Mouse (Mus musculus): ENCODE results near the gene Ankrd44.

Ankrd44 gene

DNA sequence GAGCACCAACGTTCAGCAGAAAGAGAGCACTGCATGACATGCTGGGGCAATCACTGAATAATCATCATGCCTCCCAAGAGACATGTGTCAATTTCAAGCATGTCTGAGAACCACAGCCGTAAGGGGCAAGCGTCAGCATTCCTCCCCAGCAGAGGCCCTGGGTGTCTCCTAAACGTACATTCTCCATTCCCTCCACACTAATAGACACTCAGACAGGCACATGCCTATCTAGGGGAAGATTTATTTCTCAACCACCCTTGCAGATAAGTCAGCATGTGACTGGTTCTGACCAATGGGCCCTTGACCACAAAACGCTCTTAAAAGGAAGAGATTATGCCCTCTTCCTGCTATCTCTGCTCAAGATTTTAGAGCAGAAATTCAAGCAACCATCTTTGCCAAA lies 37.7 kb downstream of the Ankrd44 start:
- DNase-seq (ENCODE audit: extremely low spot score) = no peak

GRCm38 (mm10) chr1:54887873-54888272 lies 38.3 kb downstream of the Ankrd44 start:
- DNase-seq (ENCODE audit: extremely low spot score) = no peak

- no peak for DNase-seq (ENCODE audit: extremely low spot score)
Measured at GRCm38 (mm10) chr1:54882856-54883467, 43.2 kb downstream of the Ankrd44 start.

DNA sequence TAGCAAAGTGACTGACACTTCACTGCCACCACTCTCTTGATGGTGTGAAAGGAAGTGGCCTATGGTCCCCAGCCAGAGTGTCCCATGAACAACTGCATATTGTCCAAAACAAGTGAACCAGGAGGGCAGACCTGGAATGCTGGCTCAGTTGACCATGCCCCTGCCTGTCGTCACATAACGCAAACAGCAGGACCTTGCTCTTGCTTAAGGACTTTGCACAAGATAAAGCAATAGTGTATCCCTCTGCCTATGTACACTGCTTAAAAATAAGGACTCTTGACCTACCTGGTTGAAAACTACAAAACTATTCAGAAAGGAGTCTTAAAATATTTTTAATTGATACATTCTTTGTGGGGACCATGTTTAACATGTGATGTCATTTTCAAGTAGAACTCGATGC lies 44.7 kb downstream of the Ankrd44 start:
- no peak for DNase-seq (ENCODE audit: extremely low spot score)

- DNase-seq (ENCODE audit: extremely low spot score) = no peak
Measured at GRCm38 (mm10) chr1:54877423-54878073, 48.6 kb downstream of the Ankrd44 start.

DNA sequence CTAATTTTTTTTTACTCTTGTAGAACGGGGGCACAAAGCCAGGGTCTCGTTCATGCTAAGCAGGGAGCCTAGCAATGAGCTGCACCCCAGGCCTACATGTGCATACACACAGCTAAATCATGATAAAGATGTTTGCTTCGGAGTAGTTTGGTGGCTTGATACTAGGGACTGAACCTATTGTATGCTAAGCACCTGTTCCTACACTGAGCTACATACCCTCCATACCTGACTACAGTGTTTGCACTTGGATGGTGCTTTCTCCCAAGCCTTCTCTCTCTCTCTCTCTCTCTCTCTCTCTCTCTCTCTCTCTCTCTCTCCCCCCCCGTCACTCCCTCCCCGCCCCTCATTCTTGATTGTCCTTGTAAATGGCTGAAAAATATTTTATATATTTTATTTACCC lies 49.2 kb downstream of the Ankrd44 start:
- no peak for DNase-seq (ENCODE audit: extremely low spot score)

GRCm38 (mm10) chr1:54874094-54874493 lies 52.1 kb downstream of the Ankrd44 start:
- no peak for DNase-seq (ENCODE audit: extremely low spot score)

- DNase-seq (ENCODE audit: extremely low spot score) = no peak
Measured at GRCm38 (mm10) chr1:54872857-54873616, 53.1 kb downstream of the Ankrd44 start.

- DNase-seq (ENCODE audit: extremely low spot score) = no peak
Measured at GRCm38 (mm10) chr1:54871321-54871720, 54.9 kb downstream of the Ankrd44 start.

- DNase-seq (ENCODE audit: extremely low spot score) = no peak
Measured at GRCm38 (mm10) chr1:54870634-54871033, 55.6 kb downstream of the Ankrd44 start.

DNA sequence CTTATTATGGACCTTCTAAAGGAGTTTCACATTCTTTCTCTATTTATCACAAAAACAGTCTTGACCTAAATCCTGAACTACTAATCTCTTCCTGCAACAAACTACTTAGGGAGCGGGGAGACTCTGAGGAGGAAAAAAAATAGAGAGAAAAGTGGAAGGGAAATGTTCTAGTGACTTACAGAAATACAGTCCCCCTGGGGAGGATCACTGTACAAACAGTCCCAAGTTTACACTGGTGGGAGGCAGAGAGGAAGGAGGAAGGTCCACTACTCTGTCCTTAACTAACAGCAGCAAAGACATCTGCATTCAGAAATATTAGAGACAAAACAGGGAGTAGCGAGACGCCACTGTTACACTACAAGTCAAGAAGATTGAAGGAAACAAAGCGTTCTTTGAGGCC lies 59.0 kb downstream of the Ankrd44 start:
- DNase-seq (ENCODE audit: extremely low spot score) = no peak

DNA sequence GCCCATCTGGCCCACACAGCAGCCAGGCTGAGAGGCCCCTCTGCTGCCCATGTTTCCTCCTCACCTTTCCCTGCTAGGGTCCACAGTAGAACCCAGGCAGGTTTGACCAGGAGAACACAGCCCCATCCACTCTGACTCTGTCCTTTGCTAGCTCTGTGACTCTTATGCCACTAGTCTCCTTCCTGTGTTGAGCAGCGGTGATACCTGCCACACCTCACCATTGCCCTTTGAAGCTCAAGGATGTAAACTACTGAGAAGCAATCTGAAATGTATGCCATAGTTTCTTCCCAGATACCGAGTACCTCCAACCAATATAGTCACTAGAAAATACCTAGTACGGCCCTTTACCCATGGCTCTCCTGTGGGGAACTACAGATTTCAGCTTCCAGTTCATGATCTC lies 60.1 kb downstream of the Ankrd44 start:
- no peak for DNase-seq (ENCODE audit: extremely low spot score)

GRCm38 (mm10) chr1:54864928-54865652 lies 61.1 kb downstream of the Ankrd44 start:
- no peak for DNase-seq (ENCODE audit: extremely low spot score)

DNA sequence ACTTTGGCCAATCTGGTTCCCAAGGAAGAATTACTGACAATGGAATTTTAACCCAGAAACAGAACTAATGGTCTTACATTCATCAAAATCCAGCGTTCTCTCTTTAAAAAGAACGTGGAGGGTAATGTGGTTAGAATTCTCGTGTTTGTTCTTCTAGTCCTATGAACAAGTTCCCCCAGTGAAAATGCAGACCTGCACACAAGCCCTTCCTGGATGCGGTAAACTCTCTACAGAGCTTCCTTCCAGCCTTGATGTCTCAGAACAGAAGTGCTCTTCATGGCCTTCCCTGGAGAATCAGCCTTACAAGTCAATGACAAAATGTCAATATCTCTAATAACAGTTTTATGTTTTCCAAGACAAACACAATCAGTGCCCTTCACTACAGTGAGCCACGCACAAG lies 65.8 kb downstream of the Ankrd44 start:
- no peak for DNase-seq (ENCODE audit: extremely low spot score)

DNA sequence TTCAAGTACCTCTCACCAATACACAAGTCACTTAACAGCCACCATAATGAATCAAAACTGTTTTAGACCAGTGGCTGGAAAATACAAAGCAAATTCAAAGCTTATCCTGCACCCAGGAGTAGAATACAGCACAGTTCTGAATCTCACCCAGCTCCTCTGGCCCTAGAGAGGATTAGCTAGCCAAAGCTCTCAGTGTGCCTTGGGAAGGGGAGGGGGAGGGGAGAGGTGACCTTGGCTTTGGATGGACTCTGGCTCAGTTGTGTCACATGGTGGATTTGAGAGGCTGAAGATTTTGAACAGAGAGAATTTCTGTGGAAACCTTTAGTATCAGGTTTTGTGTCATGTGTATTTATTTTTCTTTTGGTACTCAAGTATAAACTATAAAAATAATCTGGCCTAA lies 66.3 kb downstream of the Ankrd44 start:
- no peak for DNase-seq (ENCODE audit: extremely low spot score)

DNA sequence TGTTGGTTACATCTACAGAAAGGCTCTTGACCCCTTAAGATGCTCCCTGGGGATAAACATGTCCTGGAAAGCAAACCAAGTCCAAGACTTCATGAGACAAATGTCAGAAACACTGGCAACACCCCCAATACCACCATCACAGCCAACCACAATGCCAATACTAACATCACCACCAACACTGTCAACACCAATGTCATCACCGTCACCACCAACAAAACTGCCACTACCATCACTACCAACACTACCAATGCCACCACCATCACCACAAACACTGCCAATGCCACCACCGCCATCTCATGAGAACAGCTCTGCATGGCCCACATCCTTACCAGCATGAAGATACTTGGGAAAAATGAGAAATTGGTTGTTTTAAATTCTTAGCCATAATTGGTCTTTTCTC lies 67.3 kb downstream of the Ankrd44 start:
- DNase-seq (ENCODE audit: extremely low spot score) = no peak

GRCm38 (mm10) chr1:54856502-54856901 lies 69.7 kb downstream of the Ankrd44 start:
- no peak for DNase-seq (ENCODE audit: extremely low spot score)

DNA sequence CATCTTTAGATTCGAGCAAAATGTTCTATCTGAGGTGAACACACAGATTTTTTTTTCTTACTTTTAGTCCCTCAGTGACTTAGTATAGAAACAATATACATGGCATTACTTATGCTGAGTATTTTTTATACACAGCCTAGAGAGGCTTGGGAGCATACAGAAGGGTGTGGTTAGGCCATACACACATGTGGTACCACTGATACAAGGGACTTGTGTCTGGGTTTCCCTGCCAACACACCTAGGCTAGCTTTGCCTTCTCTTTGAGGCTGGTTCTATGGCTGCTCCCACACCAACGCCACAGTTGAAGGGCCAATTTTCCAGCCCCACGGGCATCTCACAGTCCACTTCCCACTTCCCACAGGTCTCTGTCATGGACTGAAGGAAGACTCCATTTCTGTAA lies 70.2 kb downstream of the Ankrd44 start:
- no peak for DNase-seq (ENCODE audit: extremely low spot score)

DNA sequence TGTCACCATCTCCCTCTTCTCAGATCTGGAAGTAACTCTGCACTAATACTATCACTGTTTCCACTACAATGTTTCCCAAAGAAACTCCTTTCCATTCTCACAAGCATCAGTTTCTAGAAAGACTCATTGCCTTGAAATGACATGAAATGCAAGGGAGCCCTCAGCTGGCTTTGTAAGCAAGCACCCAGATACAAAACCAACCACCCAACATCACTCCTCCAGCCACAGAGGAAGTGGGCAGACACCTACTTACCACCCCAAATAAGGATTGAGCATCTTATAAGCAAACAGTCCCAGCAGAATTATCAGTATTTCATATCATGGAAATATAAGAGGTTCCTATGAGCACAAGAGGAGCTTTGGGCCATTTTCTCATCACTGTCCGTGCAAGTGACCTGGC lies 71.8 kb downstream of the Ankrd44 start:
- no peak for DNase-seq (ENCODE audit: extremely low spot score)

- DNase-seq (ENCODE audit: extremely low spot score) = no peak
Measured at GRCm38 (mm10) chr1:54853311-54854000, 72.7 kb downstream of the Ankrd44 start.

DNA sequence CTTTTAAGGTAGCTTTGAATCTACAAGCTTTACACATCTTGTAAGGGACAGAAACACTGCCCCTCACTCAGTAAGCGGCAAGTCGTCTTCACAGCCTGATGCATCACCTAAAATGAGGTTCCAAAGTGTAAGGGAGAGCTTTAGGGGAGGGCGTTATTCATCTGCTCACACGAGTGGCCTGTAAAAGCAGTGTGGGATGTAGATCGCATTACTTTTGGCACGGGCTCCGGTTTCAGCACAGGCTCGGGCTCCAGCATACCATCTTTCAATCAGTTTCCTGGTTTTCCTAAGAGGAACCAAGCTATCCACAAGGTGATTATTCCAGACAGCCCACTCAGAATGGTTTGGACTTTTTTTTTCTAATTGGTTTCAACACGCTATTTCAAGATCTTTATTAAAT lies 74.6 kb downstream of the Ankrd44 start:
- no peak for DNase-seq (ENCODE audit: extremely low spot score)

DNA sequence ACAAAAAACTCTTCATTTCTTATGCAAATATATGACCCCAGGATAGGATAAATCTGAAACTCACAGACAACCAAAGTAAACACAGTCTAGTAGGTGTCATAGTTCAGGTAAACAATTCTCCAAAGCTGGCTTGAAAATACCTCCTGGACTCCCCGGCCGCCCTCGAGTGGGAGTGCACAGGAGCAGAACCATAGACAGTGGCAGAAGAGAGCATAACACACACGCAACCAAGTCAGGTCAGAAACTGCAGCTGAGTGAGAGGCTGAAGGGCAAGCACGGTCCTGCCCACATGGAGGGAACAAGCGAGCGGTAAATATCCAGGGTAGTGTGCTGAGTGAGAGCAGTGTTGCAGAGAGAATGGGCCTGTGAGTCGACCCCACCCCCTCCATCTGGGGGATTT lies 76.1 kb downstream of the Ankrd44 start:
- no peak for DNase-seq (ENCODE audit: extremely low spot score)

Measured in embryo, embryonic 9.5 days (tissue).